Mouse (Mus musculus) testis, adult 2 months (tissue): ENCODE measurements around the gene Tepsin. TPM values are rescaled to one million over a fixed set of nuclear protein-coding genes. Genes with fewer than 3 reads are reported as not detected.

ENCODE experiments used
- H3K27ac ChIP-seq: fragments of 200-500 bp; 2 replicates; pipeline ENCODE4 v1.5.1; 2012; ENCODE audit warnings: low read depth, low read length; ENCODE audit not compliant: control insufficient read depth, insufficient read depth
- H3K27me3 ChIP-seq: fragments of 200-500 bp; 2 replicates; pipeline ENCODE4 v1.6.1; 2012; ENCODE audit warnings: mild to moderate bottlenecking, low read length, moderate library complexity; ENCODE audit not compliant: control insufficient read depth, insufficient read depth
- H3K36me3 ChIP-seq: fragments of 200-500 bp; 2 replicates; pipeline ENCODE4 v1.6.1; 2012; ENCODE audit warnings: mild to moderate bottlenecking, low read length; ENCODE audit not compliant: control insufficient read depth, insufficient read depth
- H3K4me1 ChIP-seq: fragments of 200-500 bp; 2 replicates; pipeline ENCODE4 v1.6.1; 2012; ENCODE audit warnings: low read length; ENCODE audit not compliant: control insufficient read depth, insufficient read depth
- H3K4me3 ChIP-seq: fragments of 200-500 bp; 2 replicates; pipeline ENCODE4 v1.5.1; 2012; ENCODE audit warnings: low read depth, mild to moderate bottlenecking, low read length, moderate library complexity, mixed read lengths; ENCODE audit not compliant: control insufficient read depth
- CTCF ChIP-seq: fragments of 200-500 bp; IDR thresholded peaks from 2 replicates; pipeline ENCODE4 v1.5.1; 2012; ENCODE audit warnings: low read depth, mild to moderate bottlenecking, inconsistent platforms, low read length, moderate library complexity; ENCODE audit not compliant: control insufficient read depth, insufficient read depth, insufficient replicate concordance
- POLR2A ChIP-seq: fragments of 200-500 bp; IDR thresholded peaks from 2 replicates; pipeline ENCODE4 v1.6.1; 2012; ENCODE audit warnings: low read depth, mild to moderate bottlenecking, inconsistent platforms, low read length, moderate library complexity; ENCODE audit not compliant: control insufficient read depth
- polyA plus RNA-seq: library from polyadenylated mRNA; depleted of rRNA; stranded (reverse); fragments of >200 nt; gene quantifications from 2 replicates; pipeline ENCODE4 v1.2.3, GENCODE M21; 2012

Tepsin gene
- polyA plus RNA-seq, 1 experiment: 19.2 TPM

- Histone ChIP-seq H3K27ac (no peak overlapping the region), H3K36me3 (peaks cover 3% of the 10 kb centered on the region)
- TF ChIP-seq CTCF: no peak
- TF ChIP-seq POLR2A: no peak
Measured at GRCm38 (mm10) chr11:120110554-120110953, 12.0 kb upstream of the Tepsin start.

GRCm38 (mm10) chr11:120109558-120110210, 11.2 kb upstream of the Tepsin start:
- no peak overlapping the region for H3K27ac ChIP-seq
- TF ChIP-seq CTCF: no peak
- TF ChIP-seq POLR2A: no peak
- no peaks in the 10 kb centered on the region for H3K4me1 ChIP-seq
- H3K36me3 ChIP-seq: peaks cover 3% of the 10 kb centered on the region
- no peaks in the 10 kb centered on the region for H3K27me3 ChIP-seq
- no peak overlapping the region for H3K4me3 ChIP-seq

More at GRCm38 (mm10) chr11:120110554-120110953, 12.0 kb upstream of the Tepsin start:
- H3K27me3 ChIP-seq: no peaks in the 10 kb centered on the region
- H3K4me3 ChIP-seq: no peak overlapping the region
- H3K4me1 ChIP-seq: no peaks in the 10 kb centered on the region

DNA sequence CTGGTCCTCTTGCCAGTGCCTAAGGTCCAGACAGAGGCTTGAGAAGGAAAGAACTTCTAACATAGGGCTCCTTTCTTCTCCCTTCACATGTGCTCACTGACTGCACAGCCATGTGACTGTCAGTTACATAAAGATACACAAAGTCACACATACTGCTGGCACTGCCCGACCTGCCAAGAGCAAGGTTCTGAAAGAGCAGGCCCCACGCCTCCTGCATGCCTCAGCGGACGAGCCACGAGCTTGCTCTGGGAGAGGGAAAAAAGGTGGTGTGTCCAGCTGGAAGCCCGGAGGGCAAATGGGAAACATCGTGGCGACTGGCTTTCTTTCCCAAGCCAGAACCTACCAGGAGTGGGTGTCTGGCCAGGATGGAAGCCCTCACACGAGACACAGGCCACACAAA, 9.3 kb upstream of the Tepsin start:
- Histone ChIP-seq H3K36me3 (peaks cover 3% of the 10 kb centered on the region), H3K27ac (no peak overlapping the region), H3K4me3 (no peak overlapping the region), H3K27me3 (no peaks in the 10 kb centered on the region), H3K4me1 (no peaks in the 10 kb centered on the region)
- TF ChIP-seq CTCF: no peak
- no peak for TF ChIP-seq POLR2A

- H3K27ac ChIP-seq: no peak overlapping the region
- H3K27me3 ChIP-seq: no peaks in the 10 kb centered on the region
- H3K36me3 ChIP-seq: peaks cover 1% of the 10 kb centered on the region
- H3K4me3 ChIP-seq: no peak overlapping the region
- no peak for TF ChIP-seq POLR2A
- no peak for TF ChIP-seq CTCF
- H3K4me1 ChIP-seq: no peaks in the 10 kb centered on the region
Measured at GRCm38 (mm10) chr11:120107026-120107425, 8.5 kb upstream of the Tepsin start.

DNA sequence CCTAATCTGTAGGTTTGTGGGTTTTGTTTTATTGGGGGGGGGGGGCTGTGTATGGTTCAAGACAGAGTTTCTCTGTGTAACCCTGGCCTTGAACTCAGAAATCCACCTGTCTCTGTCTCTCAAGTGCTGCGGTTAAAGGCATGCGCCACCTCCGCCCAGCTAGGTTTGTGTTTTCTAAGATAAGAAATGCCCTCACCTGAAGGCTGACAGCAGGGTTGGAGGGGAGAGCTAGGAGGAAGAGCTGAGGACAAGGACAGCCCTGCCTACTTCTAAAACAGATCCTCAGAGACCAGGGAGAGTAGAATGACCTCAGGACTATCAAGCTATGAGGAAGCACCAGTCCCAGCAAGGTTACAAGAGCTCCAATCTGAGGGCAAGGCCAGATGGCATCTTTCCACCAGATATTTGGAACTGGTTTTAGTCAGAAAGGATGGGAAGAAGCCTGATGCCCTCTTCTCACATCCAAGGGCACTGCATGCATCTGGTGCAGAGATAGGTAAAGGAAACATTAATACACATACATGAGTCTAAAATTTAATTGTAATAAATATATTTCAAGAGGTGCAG, 5.0 kb upstream of the Tepsin start:
- TF ChIP-seq POLR2A (no peak), CTCF (no peak)
- Histone ChIP-seq H3K4me3 (no peak overlapping the region), H3K4me1 (peaks cover 6% of the 10 kb centered on the region), H3K36me3 (peaks cover 1% of the 10 kb centered on the region), H3K27ac (no peak overlapping the region), H3K27me3 (no peaks in the 10 kb centered on the region)

DNA sequence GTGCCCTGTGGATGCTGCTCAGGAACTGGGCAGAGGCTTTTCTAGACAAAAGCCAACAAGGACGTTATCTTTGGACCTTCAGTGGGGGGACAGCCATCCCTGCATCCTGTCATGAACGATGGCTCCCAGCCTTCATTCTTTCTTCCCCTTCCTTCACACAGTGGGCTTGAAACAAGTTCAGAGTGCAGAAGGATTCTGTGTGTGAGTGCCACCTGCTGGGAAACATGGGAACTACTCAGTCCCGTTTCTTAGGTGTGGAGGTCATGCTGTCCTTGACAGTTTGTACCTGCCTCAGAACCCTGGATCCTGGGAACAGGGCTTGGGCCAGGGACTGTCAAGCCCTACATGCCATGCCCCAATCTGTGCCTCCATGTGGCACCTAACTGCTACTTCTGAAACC, 2.5 kb upstream of the Tepsin start:
- H3K27ac ChIP-seq: no peak overlapping the region
- no peaks in the 10 kb centered on the region for H3K27me3 ChIP-seq
- peaks cover 9% of the 10 kb centered on the region for H3K4me1 ChIP-seq
- no peak for TF ChIP-seq POLR2A
- peak; percentile 37; the same call in 1 of the 2 replicates for TF ChIP-seq CTCF
- peaks cover 1% of the 10 kb centered on the region for H3K36me3 ChIP-seq
- H3K4me3 ChIP-seq: no peak overlapping the region

GRCm38 (mm10) chr11:120092817-120093591, 5.5 kb downstream of the Tepsin start:
- no peaks in the 10 kb centered on the region for H3K27me3 ChIP-seq
- no peaks in the 10 kb centered on the region; the same call in 1 of the 2 replicates for H3K36me3 ChIP-seq
- TF ChIP-seq CTCF (peak; percentile 15; the same call in 1 of the 2 replicates), POLR2A (no peak)

More at GRCm38 (mm10) chr11:120092817-120093591, 5.5 kb downstream of the Tepsin start:
- Histone ChIP-seq H3K4me1 (peaks cover 3% of the 10 kb centered on the region; the same call in 1 of the 2 replicates), H3K27ac (no peak overlapping the region), H3K4me3 (no peak overlapping the region)
